18 mouse cellular contexts compared by ENCODE assay signal in the genomic region with DNA sequence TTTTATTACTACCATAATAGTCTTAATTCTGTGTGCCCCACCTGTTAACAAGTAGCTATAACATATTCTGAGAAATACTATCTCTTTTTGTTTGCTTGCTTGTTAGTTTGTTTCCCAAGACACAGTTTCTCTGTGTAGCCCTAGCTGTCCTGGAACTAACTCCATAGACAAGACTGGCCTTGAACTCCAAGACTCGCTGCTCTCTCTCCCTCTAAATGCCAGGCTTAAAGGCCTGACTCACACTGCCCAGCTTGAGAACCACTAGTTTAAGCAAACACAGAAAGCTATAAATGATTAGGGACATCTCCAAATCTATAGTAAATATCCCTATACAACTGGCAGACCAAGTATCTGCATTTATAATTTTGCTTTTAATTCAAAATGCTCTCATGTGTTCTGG.
"Had no signal": no experiment of that assay in that cellular context is flagged by ENCODE, and none has a peak within 500 bp of the region (broad histone marks: within the 10 kb centered on the region; RNA-seq: fewer than 3 reads in every experiment).

No protein-coding gene starts in this region.

- H3K4me2 ChIP-seq: lung, embryonic 14.5 days; midbrain, embryonic 11.5 days; midbrain, embryonic 13.5 days; midbrain, embryonic 15.5 days; neural tube, embryonic 13.5 days; neural tube, embryonic 15.5 days had no signal

- H3K4me3 ChIP-seq: megakaryocyte, embryonic 14.5 days; midbrain, embryonic 13.5 days; midbrain, embryonic 15.5 days; neural tube, embryonic 13.5 days; neural tube, embryonic 15.5 days had no signal

- H3K27me3 ChIP-seq: megakaryocyte, embryonic 14.5 days; midbrain, embryonic 13.5 days; midbrain, embryonic 15.5 days; neural tube, embryonic 13.5 days; neural tube, embryonic 15.5 days had no signal

- ATAC-seq: midbrain, embryonic 13.5 days; midbrain, embryonic 15.5 days had no signal

- H3K36me3 ChIP-seq: midbrain, embryonic 13.5 days; midbrain, embryonic 15.5 days; neural tube, embryonic 13.5 days; neural tube, embryonic 15.5 days had no signal

- H3K9ac ChIP-seq: lung, embryonic 14.5 days; midbrain, embryonic 13.5 days; midbrain, embryonic 15.5 days; neural tube, embryonic 13.5 days; neural tube, embryonic 15.5 days had no signal

- H3K4me1 ChIP-seq: midbrain, embryonic 13.5 days; midbrain, embryonic 15.5 days; neural tube, embryonic 13.5 days; neural tube, embryonic 15.5 days had no signal

- H3K9me3 ChIP-seq: megakaryocyte, embryonic 14.5 days; midbrain, embryonic 13.5 days; midbrain, embryonic 15.5 days; neural tube, embryonic 13.5 days; neural tube, embryonic 15.5 days had no signal

- H3K27ac ChIP-seq: midbrain, embryonic 13.5 days; midbrain, embryonic 15.5 days; neural tube, embryonic 13.5 days; neural tube, embryonic 15.5 days had no signal

- DNase-seq: lung, adult 18-20 months; lung, embryonic 14.5 days; lung, postnatal 10 days; lung, postnatal 4 days; retina, postnatal 1 day; right cerebral cortex, adult 18-20 months; right cerebral cortex, postnatal 25 days; right cerebral cortex, postnatal 4 days; spleen, adult 18-20 months; thymus, adult 18-20 months; thymus, postnatal 14 days; thymus, postnatal 36 days had no signal
